Mouse (Mus musculus) neural tube, embryonic 14.5 days (tissue): ENCODE results near the gene Tbx5. TPM values are rescaled to one million over a fixed set of nuclear protein-coding genes. Genes with fewer than 3 reads are reported as not detected.

Experiments used
- polyA plus RNA-seq: library from polyadenylated mRNA; unstranded; fragments of >200 nt; fragmentation: Nextera tagmentation; extraction: Ambion mirVana; gene quantifications from 2 replicates; pipeline ENCODE4 v1.2.1, GENCODE M21; 2014

Gene Tbx5
- polyA plus RNA-seq, 1 experiment from 2014 or later: 0.05 TPM

Other genes with a start within 250 kb of the Tbx5 start
- gene Tbx3, start 162.0 kb upstream of the Tbx5 start, polyA plus RNA-seq: 0.88 and 6.4 TPM in 2 replicates